Mouse (Mus musculus) adrenal gland, postnatal 25 days (tissue): ENCODE measurements at regions not wholly inside any gene's neighbourhood (a gene's known extent, or its start where the extent isn't known, plus 50 kb on each side); places are given as distances from the start of the nearest gene placed in this dataset.
A peak's percentile ranks its signal among the peaks of the same experiment; 100 is the strongest.

Source experiments
- DNase-seq: peaks from one replicate; pipeline ENCODE4 v3.0.0; 2021; ENCODE audit warnings: mixed read lengths

- DNase-seq: no peak
These were observed 90.1 kb downstream of the Tmem200c start for GRCm38 (mm10) chr17:68916531-68916930.

- DNase-seq: no peak
These were observed 91.8 kb downstream of the Tmem200c start for GRCm38 (mm10) chr17:68918228-68918627.

GRCm38 (mm10) chr17:68923271-68923670 is 96.8 kb downstream of the Tmem200c start:
- DNase-seq: peak; percentile 7

DNA sequence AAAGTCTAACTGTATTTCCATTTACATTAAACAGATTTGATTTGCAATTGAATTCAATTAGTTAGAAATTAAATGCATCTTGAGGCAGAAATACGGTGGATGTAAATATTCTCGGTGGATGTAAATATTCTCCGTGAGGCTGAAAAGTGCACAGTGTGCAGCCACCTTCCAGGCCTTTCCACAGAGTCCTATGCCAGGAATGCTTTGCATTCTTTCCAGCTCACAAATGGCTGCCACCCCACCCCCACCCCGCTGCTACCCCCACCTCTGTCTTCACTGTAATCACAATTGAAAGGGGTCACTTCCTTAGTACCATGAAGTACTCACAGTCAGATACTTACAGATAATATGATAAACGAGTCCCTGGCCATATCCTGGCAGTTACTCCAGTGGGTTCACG is 101.0 kb downstream of the Tmem200c start:
- DNase-seq: no peak

GRCm38 (mm10) chr17:68928691-68929090 is 102.3 kb downstream of the Tmem200c start:
- no peak for DNase-seq

- no peak for DNase-seq
These were observed 106.8 kb downstream of the Tmem200c start for GRCm38 (mm10) chr17:68933265-68933664.

GRCm38 (mm10) chr17:68934066-68934465 is 107.6 kb downstream of the Tmem200c start:
- no peak for DNase-seq

GRCm38 (mm10) chr17:68936016-68936415 is 109.6 kb downstream of the Tmem200c start:
- no peak for DNase-seq

DNA sequence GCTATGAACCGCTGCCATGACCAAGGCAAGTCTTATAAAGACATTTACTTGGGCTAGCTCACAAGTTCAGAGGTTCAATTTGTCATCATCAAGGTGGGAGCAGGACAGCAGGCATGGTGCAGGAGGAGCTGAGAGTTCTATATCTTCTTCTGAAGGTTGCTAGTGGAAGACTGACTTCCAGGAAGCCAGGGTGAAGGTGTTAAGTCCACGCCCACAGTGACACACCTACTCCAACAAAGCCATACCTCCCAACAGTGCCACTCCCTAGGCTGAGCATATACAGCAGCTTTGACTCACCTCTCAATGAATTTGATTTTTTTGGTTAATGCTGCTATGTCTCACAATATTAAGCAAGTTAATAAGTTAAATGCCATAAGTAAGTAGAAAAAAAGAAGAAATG is 119.2 kb upstream of the Epb41l3 start:
- no peak for DNase-seq

- no peak for DNase-seq
These were observed 114.3 kb upstream of the Epb41l3 start for GRCm38 (mm10) chr17:68961160-68961559.

GRCm38 (mm10) chr17:68975606-68976005 is 99.9 kb upstream of the Epb41l3 start:
- no peak for DNase-seq

DNA sequence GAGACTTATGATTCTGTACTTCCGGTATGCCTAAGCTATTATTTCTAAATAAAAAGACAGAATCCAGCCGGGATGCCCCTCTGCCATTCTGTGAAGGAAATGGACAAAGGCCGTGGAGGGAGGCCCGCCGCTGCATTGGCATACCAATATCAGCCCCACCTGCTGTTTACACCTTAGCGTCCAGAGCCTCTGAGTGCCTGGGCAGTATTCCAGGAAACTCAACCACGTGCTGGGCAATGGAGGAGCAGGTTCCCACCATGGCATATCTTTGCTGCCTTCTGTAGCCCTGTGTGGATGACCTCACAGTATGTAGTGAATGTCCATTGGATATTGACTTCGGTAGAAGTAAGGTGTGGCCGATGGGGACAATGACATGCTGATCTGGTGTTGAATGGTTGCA is 97.3 kb upstream of the Epb41l3 start:
- no peak for DNase-seq

GRCm38 (mm10) chr17:68981120-68981519 is 94.4 kb upstream of the Epb41l3 start:
- DNase-seq: no peak

DNA sequence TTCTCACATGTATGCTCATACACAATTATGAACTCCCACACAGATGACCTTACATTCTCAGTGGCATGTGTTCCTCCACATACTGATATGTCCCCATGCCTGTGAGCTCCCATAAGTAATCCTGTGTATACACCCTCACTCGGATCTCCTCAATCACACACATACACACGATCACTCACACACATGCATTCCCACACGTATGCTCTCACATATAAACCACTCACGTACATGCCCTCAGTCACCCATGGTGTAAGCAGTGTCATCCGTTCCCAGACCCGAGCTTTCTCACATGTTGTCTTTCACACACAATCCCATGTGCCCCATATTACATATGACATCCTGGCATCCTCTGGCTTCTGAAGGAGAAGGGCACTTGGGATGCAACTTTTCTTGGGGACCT is 93.4 kb upstream of the Epb41l3 start:
- DNase-seq: no peak

DNA sequence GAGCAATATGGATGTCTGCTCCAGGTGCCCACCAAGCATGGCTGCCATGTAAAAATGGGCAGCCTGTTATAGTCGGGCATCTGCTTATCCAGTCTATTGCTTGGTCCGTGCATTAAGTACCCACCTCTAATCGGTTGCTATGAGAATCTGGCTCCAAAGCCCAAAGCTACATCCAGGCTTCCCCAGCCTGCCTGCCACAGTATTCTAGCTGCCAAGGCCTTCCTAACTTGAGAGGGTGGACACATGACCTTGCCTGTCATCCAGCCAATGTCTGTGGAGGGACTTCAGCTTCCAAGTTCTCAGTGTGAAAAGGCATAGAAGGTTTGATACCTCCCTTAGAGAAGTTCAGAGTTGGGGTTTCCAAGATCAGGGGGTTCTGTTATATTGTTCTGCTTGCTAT is 75.6 kb upstream of the Epb41l3 start:
- DNase-seq: no peak

GRCm38 (mm10) chr17:69004051-69004450 is 71.4 kb upstream of the Epb41l3 start:
- DNase-seq: no peak

DNA sequence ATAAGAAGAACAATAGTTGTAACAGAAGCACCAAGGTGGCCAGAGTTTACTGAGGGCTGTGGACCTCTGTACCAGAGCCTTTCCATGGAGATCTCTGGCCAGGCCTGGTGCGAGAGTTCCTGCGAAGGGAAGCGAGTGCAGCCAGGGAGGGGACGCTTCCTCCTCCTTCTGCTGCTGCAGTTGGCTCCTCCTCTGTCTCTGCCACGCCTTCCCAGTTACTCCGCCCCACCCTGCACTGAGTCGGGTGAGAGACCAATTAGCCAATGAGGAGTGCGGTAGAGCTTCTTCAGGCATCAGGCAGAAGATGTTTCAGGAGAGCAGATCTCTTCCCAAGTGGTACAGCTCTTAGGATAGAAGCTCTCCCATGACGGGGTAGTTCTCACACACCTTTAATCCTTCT is 69.2 kb upstream of the Epb41l3 start:
- no peak for DNase-seq
